Mouse (Mus musculus) cortical plate, adult 2 months (tissue): ENCODE data around the gene Bhmt. TPM values are rescaled to one million over a fixed set of nuclear protein-coding genes. Genes with fewer than 3 reads are reported as not detected.

Source experiments
- H3K27ac ChIP-seq: fragments of 200-500 bp; 2 replicates; pipeline ENCODE4 v1.5.1; 2012; ENCODE audit warnings: low read length, control low read depth, inconsistent platforms; ENCODE audit not compliant: insufficient read depth
- H3K4me1 ChIP-seq: fragments of 200-500 bp; 2 replicates; pipeline ENCODE4 v1.6.1; 2011; ENCODE audit warnings: low read length; ENCODE audit not compliant: control insufficient read depth, insufficient read depth
- H3K4me3 ChIP-seq: fragments of 200-500 bp; 2 replicates; pipeline ENCODE4 v1.5.1; 2011; ENCODE audit warnings: mild to moderate bottlenecking, low read length, control low read depth; ENCODE audit not compliant: insufficient read depth
- CTCF ChIP-seq: fragments of 200-500 bp; IDR thresholded peaks from 2 replicates; pipeline ENCODE4 v1.5.1; 2011; ENCODE audit warnings: mild to moderate bottlenecking, control low read depth, low read length; ENCODE audit not compliant: insufficient read depth; ENCODE audit errors: extremely low read depth
- POLR2A ChIP-seq: fragments of 200-500 bp; IDR thresholded peaks from 2 replicates; pipeline ENCODE4 v1.6.1; 2011; ENCODE audit warnings: mild to moderate bottlenecking, low read length, control low read depth; ENCODE audit not compliant: insufficient read depth; ENCODE audit errors: extremely low read depth
- polyA plus RNA-seq: library from polyadenylated mRNA; depleted of rRNA; stranded (reverse); fragments of >200 nt; gene quantifications from 2 replicates; pipeline ENCODE4 v1.2.3, GENCODE M21; 2012; rRNA removed

Gene Bhmt
- polyA plus RNA-seq, 1 experiment = 0.04 TPM

DNA sequence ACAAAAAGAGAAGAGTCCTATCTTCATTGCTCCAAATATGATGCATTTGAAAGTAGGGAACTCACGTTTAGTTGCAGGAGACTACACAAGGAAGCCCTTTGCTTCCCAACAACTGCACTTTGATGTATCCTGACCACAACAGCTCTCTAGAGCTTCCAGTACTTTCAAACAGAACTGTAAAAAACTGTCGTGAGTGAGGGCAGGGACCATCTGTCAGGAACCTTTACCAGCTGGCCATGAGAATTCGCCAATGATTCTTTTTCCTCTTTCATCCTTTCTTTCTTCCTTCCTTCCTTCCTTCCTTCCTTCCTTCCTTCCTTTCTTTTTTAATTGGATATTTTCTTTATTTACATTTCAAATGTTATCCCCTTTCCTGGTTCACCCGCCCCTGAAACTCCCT lies 68.1 kb downstream of the Bhmt start:
- no peak for TF ChIP-seq POLR2A
- TF ChIP-seq CTCF = no peak
- Histone ChIP-seq H3K27ac (no peak overlapping the region), H3K4me3 (no peak overlapping the region), H3K4me1 (no peaks in the 10 kb centered on the region; the same call in 1 of the 2 replicates)

Other genes starting within 250 kb of the Bhmt start
- gene Jmy, start 138.2 kb downstream of the Bhmt start, polyA plus RNA-seq = 14.1 and 14.2 TPM in 2 replicates
- gene Bhmt2, start 36.3 kb upstream of the Bhmt start, polyA plus RNA-seq = 0.75 and 1.1 TPM in 2 replicates
- 0.23 TPM in 2 replicates for gene Dmgdh, start 36.5 kb upstream of the Bhmt start, polyA plus RNA-seq
- 86.9 and 87.6 TPM in 2 replicates for gene Arsb, start 133.7 kb upstream of the Bhmt start, polyA plus RNA-seq